Mouse (Mus musculus): ENCODE measurements around the gene Olfr31. TPM values are rescaled to one million over a fixed set of nuclear protein-coding genes. Genes with fewer than 3 reads are reported as not detected.

Gene Olfr31
- not detected in 2 replicates for polyA plus RNA-seq (2014; fragmentation: Nextera tagmentation; extraction: Ambion mirVana)

DNA sequence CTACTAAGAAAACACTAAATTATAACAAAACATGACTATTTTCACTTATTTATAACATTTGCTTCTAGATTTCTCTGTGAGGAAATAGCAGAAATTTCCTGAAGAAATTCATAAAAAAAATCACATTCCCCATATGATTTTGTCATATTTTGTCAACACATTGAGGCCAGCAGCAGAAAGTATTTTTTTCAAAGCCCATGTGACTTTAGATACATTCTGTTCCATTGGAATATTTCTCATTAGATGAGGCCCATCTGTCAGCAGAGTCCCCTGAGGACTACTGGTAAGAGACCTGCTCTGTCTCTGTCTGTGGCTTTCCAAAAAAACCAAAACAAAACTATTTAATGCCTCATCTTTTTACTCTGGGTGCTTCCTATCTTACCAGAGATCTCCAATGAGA lies at the start of gene Olfr31:
Gene Olfr31 (plus strand): TSS at position 301 of the 400 bp plus-strand sequence.
- Histone ChIP-seq H3K36me3 (ENCODE audit: control insufficient read depth, insufficient read depth, low read length) (no peaks in the 10 kb centered on the region), H3K27ac (replicated peaks; ENCODE audit: low read depth, low read length) (no peak within 1 kb of the TSS), H3K9me3 (ENCODE audit: control insufficient read depth, low read length) (no peaks in the 10 kb centered on the region), H3K9ac (ENCODE audit: low read depth, low read length) (no peak within 1 kb of the TSS), H3K4me1 (ENCODE audit: control insufficient read depth, insufficient read depth, low read length) (no peaks in the 10 kb centered on the region), H3K4me3 (ENCODE audit: low read depth, low read length) (no peak within 1 kb of the TSS), H3K27me3 (replicated peaks; ENCODE audit: control insufficient read depth, insufficient read depth, low read length) (no peaks in the 10 kb centered on the region), H3K4me2 (ENCODE audit: low read depth, low read length) (no peak within 1 kb of the TSS)
- ATAC-seq (ENCODE audit: low read depth): no peak
- DNase-seq (ENCODE audit: low spot score): no peak

DNA sequence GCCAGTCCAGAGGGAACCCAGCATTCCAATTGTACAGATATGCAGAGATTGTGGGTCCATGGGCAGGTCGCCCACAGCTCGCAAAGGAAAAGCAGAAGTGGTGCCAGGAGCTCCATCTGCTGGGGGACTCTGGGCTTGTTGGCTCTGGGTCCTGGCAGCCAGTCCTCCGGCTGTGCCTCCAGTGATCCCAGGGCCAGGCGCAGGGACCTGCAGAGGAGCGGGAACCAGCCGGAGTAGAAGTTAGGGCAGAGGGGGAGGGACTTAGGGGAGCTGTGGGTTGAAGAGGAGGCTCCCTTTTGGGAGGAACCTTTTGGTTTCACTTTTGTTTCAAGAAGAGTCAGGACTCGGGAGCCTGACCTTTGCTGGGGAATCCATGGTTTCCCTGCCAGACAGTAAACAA lies 28.2 kb upstream of the Olfr31 start:
- Histone ChIP-seq H3K4me1 (ENCODE audit: control insufficient read depth, insufficient read depth, low read length) (no peaks in the 10 kb centered on the region), H3K9ac (ENCODE audit: low read depth, low read length) (no peak overlapping the region), H3K27me3 (replicated peaks; ENCODE audit: control insufficient read depth, insufficient read depth, low read length) (no peaks in the 10 kb centered on the region), H3K4me3 (ENCODE audit: low read depth, low read length) (no peak overlapping the region), H3K36me3 (ENCODE audit: control insufficient read depth, insufficient read depth, low read length) (no peaks in the 10 kb centered on the region), H3K4me2 (ENCODE audit: low read depth, low read length) (0 out of 2 replicates have a peak overlapping the region, but pooled peaks have one; percentile 15), H3K27ac (replicated peaks; ENCODE audit: low read depth, low read length) (no peak overlapping the region), H3K9me3 (ENCODE audit: control insufficient read depth, low read length) (no peaks in the 10 kb centered on the region)
- DNase-seq (ENCODE audit: low spot score) (no peak), ATAC-seq (ENCODE audit: low read depth) (no peak)
- WGBS: 65% methylated on average over 7 of the region's 7 CpGs

DNA sequence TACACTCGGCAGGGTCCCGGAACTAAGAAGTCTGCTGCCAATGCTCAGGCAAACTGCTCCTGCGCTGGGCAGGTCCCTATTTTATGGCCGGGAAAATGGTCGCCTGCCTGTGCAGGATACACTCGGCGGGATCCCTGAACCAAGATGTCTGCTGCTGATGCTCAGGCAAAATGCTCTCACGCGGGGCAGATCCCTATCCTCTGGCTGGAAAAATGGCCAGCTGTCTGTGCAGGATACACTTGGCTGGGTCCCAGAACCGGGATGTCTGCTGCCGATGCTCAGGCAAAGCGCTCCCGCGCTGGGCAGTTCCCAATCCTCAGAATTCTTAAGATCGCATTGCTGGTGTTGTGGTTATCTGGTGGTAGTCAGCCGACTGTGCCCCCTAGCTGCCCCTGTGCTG lies 13.7 kb upstream of the Olfr31 start:
- H3K4me1 ChIP-seq (ENCODE audit: control insufficient read depth, insufficient read depth, low read length): no peaks in the 10 kb centered on the region
- no peak overlapping the region for H3K9ac ChIP-seq (ENCODE audit: low read depth, low read length)
- H3K9me3 ChIP-seq (ENCODE audit: control insufficient read depth, low read length): no peaks in the 10 kb centered on the region
- no peaks in the 10 kb centered on the region for H3K36me3 ChIP-seq (ENCODE audit: control insufficient read depth, insufficient read depth, low read length)
- H3K27me3 ChIP-seq (replicated peaks; ENCODE audit: control insufficient read depth, insufficient read depth, low read length): no peaks in the 10 kb centered on the region
- ATAC-seq (ENCODE audit: low read depth) (no peak), DNase-seq (ENCODE audit: low spot score) (peak; percentile 1)
- 51% methylated on average over 15 of the region's 16 CpGs for WGBS
- no peak overlapping the region for H3K4me2 ChIP-seq (ENCODE audit: low read depth, low read length)
- no peak overlapping the region for H3K4me3 ChIP-seq (ENCODE audit: low read depth, low read length)
- no peak overlapping the region for H3K27ac ChIP-seq (replicated peaks; ENCODE audit: low read depth, low read length)

DNA sequence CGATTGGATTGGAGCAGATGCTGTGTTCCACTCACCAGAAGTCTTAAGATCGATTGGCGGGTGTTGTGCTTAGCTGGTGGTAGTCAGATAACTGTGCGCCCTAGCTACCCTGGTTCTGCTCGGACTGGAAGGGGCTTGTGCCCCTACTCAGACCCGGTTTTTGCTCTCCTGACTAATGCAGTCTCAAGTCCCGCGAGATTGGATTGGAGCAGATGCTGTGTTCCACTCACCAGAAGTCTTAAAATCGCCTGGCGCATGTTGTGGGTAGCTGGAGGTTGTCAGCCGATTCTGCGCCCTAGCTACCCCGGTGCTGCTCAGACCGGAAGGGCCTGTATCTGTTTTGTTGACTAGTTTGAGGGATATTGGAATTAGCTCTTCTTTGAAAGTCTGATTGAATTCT lies 13.2 kb upstream of the Olfr31 start:
- H3K4me2 ChIP-seq (ENCODE audit: low read depth, low read length): no peak overlapping the region
- no peaks in the 10 kb centered on the region for H3K4me1 ChIP-seq (ENCODE audit: control insufficient read depth, insufficient read depth, low read length)
- no peak for ATAC-seq (ENCODE audit: low read depth)
- H3K9me3 ChIP-seq (ENCODE audit: control insufficient read depth, low read length): no peaks in the 10 kb centered on the region
- no peak for DNase-seq (ENCODE audit: low spot score)
- H3K27ac ChIP-seq (replicated peaks; ENCODE audit: low read depth, low read length): no peak overlapping the region
- H3K4me3 ChIP-seq (ENCODE audit: low read depth, low read length): no peak overlapping the region
- no peaks in the 10 kb centered on the region for H3K27me3 ChIP-seq (replicated peaks; ENCODE audit: control insufficient read depth, insufficient read depth, low read length)
- H3K36me3 ChIP-seq (ENCODE audit: control insufficient read depth, insufficient read depth, low read length): no peaks in the 10 kb centered on the region
- 58% methylated on average over 14 of the region's 14 CpGs for WGBS
- H3K9ac ChIP-seq (ENCODE audit: low read depth, low read length): no peak overlapping the region

DNA sequence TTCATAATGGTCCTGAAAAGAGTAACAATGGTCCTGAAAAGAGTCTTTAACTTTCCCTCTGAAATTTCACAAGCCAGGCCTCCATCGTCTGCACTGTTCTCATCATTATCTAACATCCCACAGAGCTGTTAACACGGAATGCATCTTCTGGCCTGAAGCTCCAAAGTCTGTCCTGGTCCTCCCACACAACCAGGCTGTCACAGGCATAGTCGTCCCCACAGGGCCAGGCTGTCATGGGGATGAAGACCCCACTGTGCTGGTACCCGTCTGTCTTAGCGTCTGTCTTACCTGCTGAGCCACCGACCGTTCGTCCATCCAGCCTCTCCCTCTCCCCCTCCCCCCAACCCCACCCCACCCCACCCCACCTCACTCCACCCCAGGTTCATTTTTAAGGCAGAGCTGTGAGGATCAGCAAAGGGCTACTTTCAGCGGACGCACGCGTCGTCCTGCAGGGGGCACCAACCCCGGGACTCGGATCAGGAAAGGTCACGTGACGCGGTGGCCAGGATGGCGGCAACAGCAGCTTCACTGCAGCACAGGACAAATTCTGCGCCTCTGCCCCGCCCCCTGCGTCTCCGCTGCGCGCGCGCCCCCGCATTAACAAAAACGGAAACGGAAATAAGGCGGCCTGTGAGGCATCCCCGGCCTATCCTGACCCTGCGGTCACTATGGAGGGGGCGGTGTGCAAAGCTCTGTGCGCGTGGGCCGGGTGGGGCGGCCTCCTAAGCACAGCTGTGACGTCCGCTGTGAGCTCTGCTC lies 22.7 kb downstream of the Olfr31 start:
- ATAC-seq (ENCODE audit: low read depth) (peak; percentile 88), DNase-seq (ENCODE audit: low spot score) (peak; percentile 94)
- peak overlapping the region; percentile 71 for H3K9ac ChIP-seq (ENCODE audit: low read depth, low read length)
- H3K27ac ChIP-seq (replicated peaks; ENCODE audit: low read depth, low read length): peak overlapping the region; percentile 68; the same call in 1 of the 2 replicates
- no peaks in the 10 kb centered on the region for H3K27me3 ChIP-seq (replicated peaks; ENCODE audit: control insufficient read depth, insufficient read depth, low read length)
- H3K36me3 ChIP-seq (ENCODE audit: control insufficient read depth, insufficient read depth, low read length): no peaks in the 10 kb centered on the region
- H3K4me2 ChIP-seq (ENCODE audit: low read depth, low read length): peak overlapping the region; percentile 80
- peaks cover 45% of the 10 kb centered on the region for H3K9me3 ChIP-seq (ENCODE audit: control insufficient read depth, low read length)
- H3K4me3 ChIP-seq (ENCODE audit: low read depth, low read length): peak overlapping the region; percentile 66
- H3K4me1 ChIP-seq (ENCODE audit: control insufficient read depth, insufficient read depth, low read length): no peaks in the 10 kb centered on the region
- 8% methylated on average over 30 of the region's 40 CpGs for WGBS

DNA sequence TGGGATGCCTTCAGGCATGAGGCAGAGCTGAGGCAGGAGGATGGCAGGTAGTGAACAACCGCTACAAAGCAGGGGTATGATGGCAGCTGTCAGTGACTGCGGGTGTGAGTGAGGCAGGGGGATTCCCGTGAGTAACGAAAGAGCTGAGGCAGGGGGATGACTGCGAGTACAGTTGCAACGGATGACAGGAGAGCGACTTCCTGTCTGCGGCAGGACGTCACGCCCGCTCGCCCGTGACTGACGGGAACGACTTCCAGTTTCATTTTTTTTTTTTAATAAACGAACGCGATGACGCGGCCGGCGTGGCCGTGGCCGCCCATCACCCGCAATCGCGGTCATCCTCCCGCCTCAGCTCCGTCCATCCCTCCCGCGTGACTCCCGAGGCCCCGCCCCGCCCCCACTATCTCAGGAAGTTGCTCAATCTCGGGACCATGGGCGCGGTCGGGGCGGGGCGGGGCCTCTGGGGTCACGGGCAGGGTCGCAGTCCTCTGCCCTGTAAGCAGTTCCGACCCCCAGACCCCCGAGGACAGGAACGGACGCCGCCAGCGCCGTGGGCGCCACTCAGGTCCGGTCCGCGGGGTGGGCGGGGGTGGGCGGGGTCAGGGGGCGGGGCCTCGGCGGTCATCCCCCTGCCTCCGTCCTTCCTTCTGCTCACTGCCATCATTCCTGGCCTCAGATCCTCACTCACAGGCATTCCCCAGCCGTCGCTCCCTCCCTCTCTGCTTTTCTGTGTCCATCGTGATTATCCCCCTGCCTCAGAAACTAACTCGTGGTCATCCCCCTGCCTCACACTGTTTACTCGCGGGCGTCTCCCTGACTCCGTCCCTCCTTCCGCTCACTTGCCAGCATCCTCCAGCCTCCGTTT lies 23.6 kb downstream of the Olfr31 start, which contains the start of gene Il3ra:
Gene Il3ra (plus strand): TSS at position 328 of the 865 bp plus-strand sequence.
- H3K27me3 ChIP-seq (replicated peaks; ENCODE audit: control insufficient read depth, insufficient read depth, low read length): no peaks in the 10 kb centered on the region
- peak within 1 kb of the TSS; percentile 71 for H3K9ac ChIP-seq (ENCODE audit: low read depth, low read length)
- 2% methylated on average over 50 of the region's 69 CpGs for WGBS
- peak; percentile 56 for ATAC-seq (ENCODE audit: low read depth)
- H3K4me3 ChIP-seq (ENCODE audit: low read depth, low read length): peak within 1 kb of the TSS; percentile 66
- DNase-seq (ENCODE audit: low spot score): peak; percentile 88
- H3K27ac ChIP-seq (replicated peaks; ENCODE audit: low read depth, low read length): peak within 1 kb of the TSS; percentile 68
- H3K4me1 ChIP-seq (ENCODE audit: control insufficient read depth, insufficient read depth, low read length): no peaks in the 10 kb centered on the region
- H3K9me3 ChIP-seq (ENCODE audit: control insufficient read depth, low read length): peaks cover 53% of the 10 kb centered on the region
- peak within 1 kb of the TSS; percentile 80 for H3K4me2 ChIP-seq (ENCODE audit: low read depth, low read length)
- H3K36me3 ChIP-seq (ENCODE audit: control insufficient read depth, insufficient read depth, low read length): no peaks in the 10 kb centered on the region

DNA sequence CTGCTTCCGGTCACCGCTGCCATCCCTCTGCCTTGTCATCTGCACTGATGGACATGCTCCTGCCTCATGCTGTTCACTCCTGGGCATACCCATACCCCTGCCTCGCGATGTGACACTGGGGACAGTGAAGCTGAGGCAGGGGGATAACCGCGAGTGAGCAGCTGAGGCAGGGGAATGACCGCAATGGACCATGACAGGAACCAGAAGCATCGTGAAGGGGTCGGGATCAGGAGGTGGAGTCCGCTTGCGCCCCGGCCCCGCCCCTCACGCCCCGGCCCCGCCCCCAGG lies 24.1 kb downstream of the Olfr31 start:
- H3K9me3 ChIP-seq (ENCODE audit: control insufficient read depth, low read length): peaks cover 56% of the 10 kb centered on the region
- no peak for ATAC-seq (ENCODE audit: low read depth)
- H3K4me1 ChIP-seq (ENCODE audit: control insufficient read depth, insufficient read depth, low read length): no peaks in the 10 kb centered on the region
- WGBS: 30% methylated on average over 11 of the region's 16 CpGs
- H3K9ac ChIP-seq (ENCODE audit: low read depth, low read length): peak overlapping the region; percentile 71
- H3K27me3 ChIP-seq (replicated peaks; ENCODE audit: control insufficient read depth, insufficient read depth, low read length): no peaks in the 10 kb centered on the region
- peak overlapping the region; percentile 80 for H3K4me2 ChIP-seq (ENCODE audit: low read depth, low read length)
- peak overlapping the region; percentile 66 for H3K4me3 ChIP-seq (ENCODE audit: low read depth, low read length)
- 0 out of 2 replicates have a peak, but pooled peaks cover 5% of the 10 kb centered on the region for H3K36me3 ChIP-seq (ENCODE audit: control insufficient read depth, insufficient read depth, low read length)
- H3K27ac ChIP-seq (replicated peaks; ENCODE audit: low read depth, low read length): no peak overlapping the region; the same call in 1 of the 2 replicates
- DNase-seq (ENCODE audit: low spot score): no peak

DNA sequence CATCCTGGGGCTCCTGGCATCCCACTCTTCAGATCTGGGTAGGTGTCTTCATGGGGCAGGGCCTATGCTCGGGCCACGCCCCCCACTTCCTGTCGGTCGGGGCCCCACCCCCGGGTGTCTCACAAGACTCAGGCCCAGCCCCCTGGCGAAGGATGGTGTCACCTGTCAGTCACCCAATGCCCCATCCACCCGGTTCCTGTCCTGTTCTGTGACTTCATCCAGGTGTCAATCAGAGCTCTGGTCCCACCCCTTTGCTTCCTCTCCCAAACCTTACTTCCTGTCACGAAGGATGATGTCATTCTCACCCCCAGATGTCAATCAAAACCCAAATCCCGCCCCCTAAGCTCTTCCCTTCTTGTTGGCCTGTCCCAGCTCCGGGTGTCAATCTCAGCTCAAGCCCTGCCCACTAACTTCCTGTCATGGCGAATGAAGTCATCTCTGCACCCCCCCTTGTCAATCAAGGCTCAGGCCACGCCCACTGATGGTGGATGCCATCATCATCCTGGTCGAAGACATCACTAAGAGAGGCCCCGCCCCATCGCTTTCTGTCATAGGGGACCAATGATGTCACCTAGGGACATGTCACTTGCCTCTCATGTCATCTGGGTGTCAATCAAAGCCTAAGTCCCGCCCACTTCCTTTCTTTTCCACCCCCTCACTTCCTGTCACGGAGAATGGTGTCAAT lies 24.7 kb downstream of the Olfr31 start:
- no peak for ATAC-seq (ENCODE audit: low read depth)
- no peaks in the 10 kb centered on the region for H3K27me3 ChIP-seq (replicated peaks; ENCODE audit: control insufficient read depth, insufficient read depth, low read length)
- H3K27ac ChIP-seq (replicated peaks; ENCODE audit: low read depth, low read length): no peak overlapping the region; the same call in 1 of the 2 replicates
- H3K36me3 ChIP-seq (ENCODE audit: control insufficient read depth, insufficient read depth, low read length): 0 out of 2 replicates have a peak, but pooled peaks cover 7% of the 10 kb centered on the region
- no peaks in the 10 kb centered on the region for H3K4me1 ChIP-seq (ENCODE audit: control insufficient read depth, insufficient read depth, low read length)
- peaks cover 62% of the 10 kb centered on the region for H3K9me3 ChIP-seq (ENCODE audit: control insufficient read depth, low read length)
- no peak overlapping the region for H3K4me2 ChIP-seq (ENCODE audit: low read depth, low read length)
- peak overlapping the region; percentile 66; the same call in 1 of the 2 replicates for H3K4me3 ChIP-seq (ENCODE audit: low read depth, low read length)
- DNase-seq (ENCODE audit: low spot score): no peak
- H3K9ac ChIP-seq (ENCODE audit: low read depth, low read length): no peak overlapping the region
- 80% methylated on average over 17 of the region's 17 CpGs for WGBS

Measured in embryonic facial prominence, embryonic 14.5 days (tissue).